Mouse (Mus musculus) urinary bladder, adult 2 months (tissue): ENCODE measurements around the gene Invs. TPM values are rescaled to one million over a fixed set of nuclear protein-coding genes. Genes with fewer than 3 reads are reported as not detected.

Source experiments
- DNase-seq: peaks from one replicate; pipeline ENCODE4 v3.0.0; 2022; ENCODE audit warnings: low spot score
- polyA plus RNA-seq: library from polyadenylated mRNA; depleted of rRNA; stranded (reverse); fragments of >200 nt; gene quantifications from 2 replicates; pipeline ENCODE4 v1.2.3, GENCODE M21; 2012; rRNA removed

Invs gene
- polyA plus RNA-seq, 1 experiment: 6.3 TPM

DNA sequence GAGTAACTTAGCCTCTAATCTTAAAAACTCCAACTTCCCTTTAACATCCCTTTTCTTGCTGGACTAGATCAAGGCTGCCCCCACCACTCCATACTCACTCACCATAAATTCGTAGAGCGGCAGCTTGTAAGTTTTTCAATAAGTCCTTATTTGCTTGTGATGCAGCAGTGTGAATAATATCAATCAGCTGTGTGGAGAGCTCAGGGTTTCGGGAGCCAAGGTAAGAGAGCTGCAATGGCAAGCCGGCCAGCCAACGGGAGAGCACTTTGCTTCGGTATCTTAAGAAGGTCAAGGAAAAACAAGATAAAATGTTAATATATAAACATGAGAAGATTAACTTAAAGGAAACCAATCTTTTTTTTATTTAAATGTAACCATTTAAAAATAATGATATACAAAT lies 178.9 kb downstream of the Invs start:
- no peak for DNase-seq

DNA sequence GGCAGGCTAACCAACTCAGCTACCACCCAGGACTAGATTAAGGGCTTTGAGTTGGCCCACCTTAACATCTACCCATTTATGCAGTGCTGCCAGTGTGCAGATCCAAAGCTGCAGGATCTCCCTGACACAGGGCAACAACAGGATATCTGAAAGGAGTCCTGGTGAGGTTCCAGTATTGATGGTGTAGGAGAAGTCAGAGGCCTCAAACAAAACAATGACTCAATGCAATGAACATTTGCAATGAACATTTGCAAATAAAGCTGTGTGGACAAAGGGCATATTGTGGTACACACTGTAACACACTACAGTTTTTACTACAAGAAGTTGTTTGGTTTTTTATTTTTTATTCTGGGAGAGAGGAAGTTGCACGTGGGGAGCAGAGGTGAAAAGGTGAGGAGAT lies 181.5 kb downstream of the Invs start:
- no peak for DNase-seq

DNA sequence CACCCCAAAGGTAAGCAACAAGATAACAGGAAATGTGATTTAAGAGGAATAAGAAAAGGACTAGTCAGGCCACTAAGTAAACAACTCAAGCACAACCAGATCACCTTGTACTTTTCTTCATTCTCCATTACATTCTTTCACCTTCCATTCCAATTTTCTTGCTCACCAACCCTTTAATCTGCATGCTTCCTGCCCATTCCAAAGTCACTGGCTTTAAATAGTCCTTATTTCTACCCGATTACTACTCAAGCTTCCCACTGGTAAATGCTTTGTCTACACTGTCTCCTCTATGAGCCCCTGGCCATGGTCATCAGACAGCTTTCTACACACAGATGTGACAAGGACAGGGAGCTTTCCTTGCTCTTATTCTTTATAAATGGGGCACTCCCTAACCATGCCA lies 191.4 kb downstream of the Invs start:
- DNase-seq: no peak

DNA sequence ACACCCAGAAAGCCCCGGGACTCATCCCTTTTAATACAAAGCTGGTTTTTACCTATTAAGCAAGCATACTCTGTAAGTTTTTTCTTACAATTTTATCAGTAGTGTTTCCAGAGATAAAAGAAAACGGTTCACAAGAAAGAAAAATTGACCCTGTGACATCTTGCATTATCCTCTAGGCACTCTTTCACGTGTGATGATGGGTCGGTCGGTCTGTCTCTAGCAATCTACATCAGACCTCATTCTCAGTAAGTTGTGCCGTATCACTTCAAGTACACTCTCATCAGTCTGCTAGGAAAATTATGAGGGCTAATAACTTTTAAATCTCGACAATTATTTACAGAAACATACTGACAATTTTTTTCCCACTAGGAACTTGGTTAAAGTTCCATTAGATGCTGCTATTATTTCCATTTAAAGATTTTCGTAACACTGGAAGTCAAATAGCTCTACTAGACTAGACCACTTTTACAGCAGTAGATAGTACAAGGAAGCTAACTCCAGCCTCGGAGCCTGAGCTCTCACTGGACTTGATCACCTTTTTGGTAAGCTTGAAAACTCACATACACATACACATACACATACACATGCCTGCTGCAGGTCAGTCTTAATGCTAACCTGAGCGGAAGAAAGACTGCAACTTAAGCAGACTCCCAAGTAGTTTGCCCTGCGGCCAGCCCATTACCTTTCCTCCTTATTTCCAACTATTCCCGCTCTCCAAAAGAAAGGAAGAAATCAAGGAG lies 192.7 kb downstream of the Invs start:
- no peak for DNase-seq

- peak; percentile 85 for DNase-seq
Measured at GRCm38 (mm10) chr4:48472792-48473650, 193.5 kb downstream of the Invs start, which contains the start of gene Tex10. Gene Tex10 (minus strand): TSS chr4:48473459.

DNA sequence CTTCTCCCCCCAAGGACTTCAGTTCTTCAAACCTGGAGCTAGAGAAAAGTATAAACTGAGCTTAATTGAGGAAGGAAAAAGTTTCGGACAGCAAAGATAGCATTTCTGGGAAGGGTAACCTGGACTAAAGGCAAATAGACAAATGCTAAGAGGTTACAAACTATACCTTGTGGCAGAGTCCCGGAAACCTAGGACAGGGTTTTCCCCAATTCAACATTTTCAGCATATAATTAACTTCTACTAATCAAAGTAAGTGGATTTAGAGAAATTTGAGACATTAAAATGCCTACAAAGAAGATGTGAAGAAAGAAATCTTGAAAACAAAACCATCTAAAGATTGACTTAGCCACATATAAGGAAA lies 194.1 kb downstream of the Invs start:
- no peak for DNase-seq

DNA sequence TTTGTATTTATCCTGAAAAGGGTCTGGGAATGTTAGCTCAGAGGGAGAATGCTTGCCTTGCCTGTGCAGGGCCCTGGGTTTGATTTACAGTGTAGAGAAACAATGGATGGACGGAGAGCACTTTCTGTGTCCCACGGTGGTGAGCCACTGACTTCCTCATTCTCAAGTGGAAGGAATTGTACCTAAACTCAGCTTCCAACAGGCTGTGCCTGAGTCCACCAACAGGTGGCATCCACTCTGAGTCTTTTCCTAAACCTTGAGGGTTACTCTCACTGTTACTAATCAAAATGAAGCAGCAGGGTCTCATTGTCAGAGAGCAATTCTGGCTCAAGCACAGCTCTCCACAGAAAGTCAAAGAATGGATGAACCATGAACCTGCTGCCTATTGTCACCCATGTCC lies 201.7 kb downstream of the Invs start:
- no peak for DNase-seq

Other genes with a start within 250 kb of the Invs start
- 1.9 and 2.6 TPM in 2 replicates for gene Nr4a3, start 234.6 kb upstream of the Invs start, polyA plus RNA-seq
- gene Stx17, start 154.8 kb upstream of the Invs start, polyA plus RNA-seq: 22.4 and 24.8 TPM in 2 replicates
- 47.1 and 49.4 TPM in 2 replicates for gene Erp44, start 202 bp upstream of the Invs start, polyA plus RNA-seq
- gene Tex10, start 193.7 kb downstream of the Invs start, polyA plus RNA-seq: 26.3 and 36.6 TPM in 2 replicates